Mouse (Mus musculus) megakaryocyte, embryonic 14.5 days (primary cell): ENCODE data around the gene Gab1. TPM values are rescaled to one million over a fixed set of nuclear protein-coding genes. Genes with fewer than 3 reads are reported as not detected.
A peak's percentile ranks its signal among the peaks of the same experiment; 100 is the strongest.

Source experiments
- H3K27me3 ChIP-seq: replicated peaks from 2 replicates; pipeline ENCODE3; 2012; ENCODE audit warnings: inconsistent platforms
- H3K36me3 ChIP-seq: replicated peaks from 2 replicates; pipeline ENCODE3; 2012; ENCODE audit warnings: low read length, inconsistent platforms, mixed read lengths
- H3K4me1 ChIP-seq: 2 replicates; pipeline ENCODE4 v1.6.1; 2012; ENCODE audit warnings: inconsistent platforms
- H3K4me3 ChIP-seq: replicated peaks from 2 replicates; pipeline ENCODE3; 2012; ENCODE audit warnings: moderate library complexity, mild to moderate bottlenecking, inconsistent platforms
- H3K9me3 ChIP-seq: 2 replicates; pipeline ENCODE4 v1.6.1; 2012; ENCODE audit warnings: inconsistent platforms
- FLI1 ChIP-seq: IDR thresholded peaks from 2 replicates; pipeline ENCODE4 v1.6.1; 2012; ENCODE audit warnings: low read length, inconsistent platforms, mixed read lengths
- GATA1 ChIP-seq: IDR thresholded peaks from 3 replicates; pipeline ENCODE4 v1.6.1; 2012; ENCODE audit warnings: mixed read lengths, low read length, inconsistent platforms, borderline replicate concordance
- polyA plus RNA-seq: library from polyadenylated mRNA; stranded (reverse); fragments of >175 nt; gene quantifications from 2 replicates; pipeline ENCODE4 v1.2.3, GENCODE M21; 2012; ENCODE audit warnings: low replicate concordance; ENCODE audit not compliant: insufficient read depth

Gab1 gene
- polyA plus RNA-seq, 1 experiment: 3.2 TPM

DNA sequence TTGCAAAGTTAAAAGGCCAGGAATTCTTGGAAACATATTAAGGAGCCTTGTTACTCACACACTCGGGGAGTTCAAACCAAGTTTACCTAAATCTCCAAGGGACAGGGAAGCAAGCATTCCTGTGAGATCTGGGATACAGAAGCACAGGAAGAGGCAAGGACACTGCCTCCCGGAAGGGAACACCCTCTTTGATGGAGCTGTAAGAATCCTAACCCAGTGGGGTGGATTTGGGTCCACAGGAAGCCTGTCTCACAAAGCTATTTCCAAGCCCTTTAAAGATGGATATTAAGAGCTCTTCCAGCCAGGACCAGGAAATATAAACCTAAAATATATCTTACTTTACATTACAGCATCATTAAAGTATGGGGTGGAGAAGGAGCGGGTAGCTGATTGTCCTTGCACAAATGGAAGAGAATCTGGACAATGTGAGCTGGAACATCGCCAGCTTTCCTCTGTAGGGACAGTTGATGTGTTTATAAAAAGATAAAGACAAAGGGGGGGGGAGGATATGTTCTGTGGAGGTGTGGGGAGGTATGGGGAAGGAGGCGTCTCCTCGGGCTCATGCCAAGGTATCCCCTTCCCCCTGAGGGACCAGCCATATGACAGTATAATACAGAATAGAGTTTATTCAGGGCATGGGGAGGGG lies 28.1 kb upstream of the Gab1 start:
- no peak for TF ChIP-seq FLI1
- no peak for TF ChIP-seq GATA1
- H3K27me3 ChIP-seq: peaks cover 9% of the 10 kb centered on the region
- peaks cover 5% of the 10 kb centered on the region for H3K9me3 ChIP-seq

DNA sequence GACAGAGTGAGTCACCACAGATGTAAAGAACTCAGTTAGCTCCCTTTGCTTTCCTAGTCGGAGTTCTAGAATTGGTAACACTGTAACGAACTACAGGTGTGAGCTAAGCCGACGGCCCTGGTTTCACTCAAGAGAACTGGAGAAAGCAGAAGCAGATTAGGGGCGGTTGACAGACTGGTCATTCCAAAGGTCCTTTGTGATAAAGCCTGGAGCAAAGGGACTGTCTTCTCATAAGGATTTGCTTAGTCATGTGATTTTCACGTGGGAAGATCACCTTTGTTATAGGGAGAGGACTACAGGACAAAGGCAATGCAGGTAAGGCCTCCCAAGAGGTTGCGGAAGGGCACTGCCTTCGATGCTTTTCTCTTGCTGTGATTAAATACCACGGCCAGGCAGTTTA lies 22.0 kb upstream of the Gab1 start:
- H3K4me1 ChIP-seq: no peaks in the 10 kb centered on the region
- no peaks in the 10 kb centered on the region for H3K36me3 ChIP-seq
- peaks cover 22% of the 10 kb centered on the region for H3K27me3 ChIP-seq
- peaks cover 5% of the 10 kb centered on the region for H3K9me3 ChIP-seq
- H3K4me3 ChIP-seq: no peak overlapping the region
- TF ChIP-seq GATA1: no peak
- no peak for TF ChIP-seq FLI1

More for the DNA sequence above, 28.1 kb upstream of the Gab1 start:
- peaks cover 14% of the 10 kb centered on the region for H3K4me1 ChIP-seq
- no peaks in the 10 kb centered on the region for H3K36me3 ChIP-seq
- H3K4me3 ChIP-seq: no peak overlapping the region

DNA sequence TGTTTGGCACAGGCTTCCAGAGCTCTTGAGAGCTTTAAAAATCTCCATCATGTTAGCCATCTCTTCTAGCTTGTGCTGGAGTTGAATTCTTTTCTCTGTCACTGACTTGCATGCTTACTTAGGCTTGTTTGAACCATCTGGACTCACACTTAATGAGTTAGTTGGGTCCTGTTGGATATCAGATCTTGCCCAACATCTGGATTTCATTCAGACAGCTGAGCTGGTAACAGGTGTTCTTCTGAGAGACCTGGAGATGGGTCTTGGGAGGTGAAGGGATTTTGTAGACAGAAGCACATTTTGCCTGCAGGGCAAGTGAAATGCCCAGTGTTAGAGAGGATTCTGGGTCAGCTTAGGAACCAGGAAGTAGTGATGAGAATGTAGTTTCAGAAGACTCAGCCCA lies 19.0 kb upstream of the Gab1 start:
- TF ChIP-seq FLI1: no peak
- TF ChIP-seq GATA1: no peak
- Histone ChIP-seq H3K4me3 (no peak overlapping the region), H3K36me3 (no peaks in the 10 kb centered on the region), H3K9me3 (no peaks in the 10 kb centered on the region), H3K4me1 (peaks cover 5% of the 10 kb centered on the region), H3K27me3 (peaks cover 16% of the 10 kb centered on the region)

DNA sequence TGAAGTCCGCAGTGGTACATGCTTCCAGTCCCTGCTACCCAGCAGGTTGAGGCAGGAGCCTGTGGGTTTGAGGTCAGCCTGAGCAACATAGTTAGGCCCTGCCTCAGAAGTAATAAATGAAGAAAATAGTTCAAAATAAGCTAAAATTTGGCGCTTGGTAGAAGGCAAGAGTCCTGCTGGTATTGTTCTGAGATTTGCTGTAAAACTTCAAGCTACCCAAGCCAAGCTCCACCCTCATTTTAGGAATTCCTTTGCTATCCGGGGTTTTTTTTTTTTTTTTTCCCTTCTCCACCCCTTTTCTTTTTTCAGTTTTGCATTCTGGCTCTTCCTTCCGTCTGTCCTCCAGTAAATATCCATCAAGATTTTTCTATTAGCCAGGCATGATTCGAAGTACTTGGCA lies 15.7 kb upstream of the Gab1 start:
- TF ChIP-seq GATA1: no peak
- no peak for TF ChIP-seq FLI1
- no peaks in the 10 kb centered on the region for H3K27me3 ChIP-seq
- peaks cover 11% of the 10 kb centered on the region for H3K4me1 ChIP-seq
- H3K9me3 ChIP-seq: no peaks in the 10 kb centered on the region
- no peak overlapping the region for H3K4me3 ChIP-seq
- H3K36me3 ChIP-seq: no peaks in the 10 kb centered on the region

DNA sequence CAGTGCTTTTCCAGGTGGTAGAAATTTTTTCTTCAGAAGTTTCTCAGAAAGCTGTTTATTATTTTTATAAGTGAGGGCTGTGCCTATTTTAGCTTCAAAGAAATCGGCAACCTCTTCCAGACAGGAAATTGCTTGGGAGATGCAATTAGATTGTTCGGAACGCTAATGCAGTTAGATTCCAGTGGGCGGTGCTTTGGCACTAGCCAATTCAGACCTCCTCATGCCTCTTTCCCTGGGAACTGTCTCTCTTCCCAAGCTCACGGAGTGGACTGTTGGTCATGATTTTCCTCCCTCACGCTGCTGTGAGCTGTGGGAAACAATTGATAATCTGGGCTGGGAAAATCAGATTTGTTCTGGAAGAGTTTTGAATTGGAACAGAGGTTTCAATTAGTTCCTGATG lies 15.1 kb upstream of the Gab1 start:
- no peak for TF ChIP-seq FLI1
- no peak for TF ChIP-seq GATA1
- Histone ChIP-seq H3K27me3 (no peaks in the 10 kb centered on the region), H3K4me1 (peaks cover 14% of the 10 kb centered on the region), H3K4me3 (no peak overlapping the region), H3K36me3 (no peaks in the 10 kb centered on the region), H3K9me3 (no peaks in the 10 kb centered on the region)

DNA sequence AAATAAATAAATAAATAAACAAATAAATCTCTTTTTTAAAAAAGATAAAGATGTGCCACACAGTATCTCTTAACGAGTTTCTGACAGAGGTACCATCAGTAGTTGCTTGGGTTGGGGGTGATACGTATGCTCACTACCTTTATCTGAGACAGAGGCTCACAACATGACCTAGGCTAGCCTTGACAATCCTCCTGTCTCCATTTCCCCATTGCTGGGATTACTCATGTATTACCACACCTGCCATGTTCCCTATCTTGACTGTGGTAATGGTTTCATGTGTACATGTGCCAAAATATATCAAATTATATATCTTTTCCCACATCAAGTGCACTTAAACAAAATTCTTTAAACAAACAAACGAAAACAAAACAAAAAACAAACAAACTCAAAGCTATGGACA lies 14.2 kb upstream of the Gab1 start:
- Histone ChIP-seq H3K4me3 (no peak overlapping the region), H3K36me3 (no peaks in the 10 kb centered on the region), H3K9me3 (no peaks in the 10 kb centered on the region), H3K4me1 (peaks cover 14% of the 10 kb centered on the region), H3K27me3 (no peaks in the 10 kb centered on the region)
- TF ChIP-seq GATA1: no peak
- no peak for TF ChIP-seq FLI1

DNA sequence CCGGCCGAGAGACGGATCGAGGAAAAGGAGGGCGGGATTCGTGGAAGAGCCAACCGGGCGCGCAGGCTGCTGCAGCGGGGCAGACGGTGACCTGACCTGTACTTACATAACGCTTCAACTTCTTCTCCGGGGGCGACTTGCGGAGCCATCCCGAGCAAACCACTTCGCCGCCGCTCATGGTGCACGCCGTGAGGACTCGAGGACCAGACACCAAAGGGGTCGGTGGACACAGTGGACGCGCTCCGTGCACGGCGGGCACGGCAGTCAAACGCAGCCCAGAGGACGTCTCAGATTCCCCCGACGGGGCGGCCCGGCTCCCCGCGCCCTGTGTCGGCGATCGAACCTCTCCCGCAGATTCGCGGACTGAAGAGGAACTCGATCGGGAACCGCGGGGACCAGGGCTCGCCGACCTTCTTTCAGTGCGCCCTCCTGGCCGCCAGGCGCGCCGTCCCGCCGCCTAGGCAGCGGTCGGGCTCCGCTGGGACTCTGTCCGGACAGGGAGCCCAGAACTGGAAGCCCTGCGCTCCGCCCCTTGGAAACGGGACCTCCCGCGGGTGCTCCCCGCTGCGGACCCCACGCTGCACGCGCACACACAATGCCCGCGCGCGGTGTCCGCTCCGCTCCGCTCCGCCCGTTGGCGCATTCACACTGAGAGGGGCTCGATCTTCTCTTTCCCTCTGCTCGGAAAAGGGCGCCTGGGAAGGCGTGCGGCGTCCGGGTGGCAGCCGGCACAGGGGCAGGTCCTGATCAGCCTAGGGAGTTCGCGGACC lies 708 bp downstream of the Gab1 start:
- TF ChIP-seq FLI1 (no peak), GATA1 (no peak)
- Histone ChIP-seq H3K4me3 (peak overlapping the region; percentile 96), H3K27me3 (peaks cover 47% of the 10 kb centered on the region)

DNA sequence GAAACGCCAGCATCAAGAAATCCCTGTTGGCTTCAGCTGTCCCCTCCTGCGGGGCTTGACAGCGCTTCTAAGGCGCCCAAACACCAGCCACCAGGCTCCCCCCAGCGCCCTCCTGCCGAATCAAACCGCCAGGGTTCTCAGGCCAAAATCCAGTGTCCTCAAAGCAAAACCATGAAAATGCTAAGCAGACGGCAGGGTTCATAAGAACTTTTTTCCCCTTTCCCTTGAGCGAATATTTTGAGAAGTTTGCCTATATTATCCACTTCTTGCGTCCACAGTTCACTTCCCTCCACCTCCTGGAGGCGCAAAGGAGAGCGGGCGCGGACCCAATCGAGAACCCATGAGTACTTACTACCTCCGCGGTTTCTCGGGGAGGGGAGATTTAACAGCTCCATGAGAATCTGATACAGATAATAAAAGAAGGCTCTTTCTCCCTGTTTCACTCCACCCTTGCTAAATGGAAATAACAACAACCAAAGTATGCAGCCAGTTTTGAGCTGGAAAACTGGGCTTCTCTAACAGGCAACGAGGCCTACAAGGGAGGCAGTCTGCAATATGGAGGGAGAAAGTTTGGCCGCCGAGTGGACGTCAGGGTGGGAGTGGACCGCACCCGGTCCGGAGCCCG lies 1.4 kb downstream of the Gab1 start:
- H3K4me3 ChIP-seq: peak overlapping the region; percentile 96
- peaks cover 49% of the 10 kb centered on the region for H3K27me3 ChIP-seq
- TF ChIP-seq FLI1 (no peak), GATA1 (no peak)
- H3K9me3 ChIP-seq: no peaks in the 10 kb centered on the region; the same call in 1 of the 2 replicates
- H3K36me3 ChIP-seq: no peaks in the 10 kb centered on the region
- H3K4me1 ChIP-seq: peaks cover 26% of the 10 kb centered on the region

More for the DNA sequence above, 708 bp downstream of the Gab1 start:
- Histone ChIP-seq H3K36me3 (no peaks in the 10 kb centered on the region), H3K4me1 (peaks cover 25% of the 10 kb centered on the region), H3K9me3 (peaks cover 7% of the 10 kb centered on the region)

DNA sequence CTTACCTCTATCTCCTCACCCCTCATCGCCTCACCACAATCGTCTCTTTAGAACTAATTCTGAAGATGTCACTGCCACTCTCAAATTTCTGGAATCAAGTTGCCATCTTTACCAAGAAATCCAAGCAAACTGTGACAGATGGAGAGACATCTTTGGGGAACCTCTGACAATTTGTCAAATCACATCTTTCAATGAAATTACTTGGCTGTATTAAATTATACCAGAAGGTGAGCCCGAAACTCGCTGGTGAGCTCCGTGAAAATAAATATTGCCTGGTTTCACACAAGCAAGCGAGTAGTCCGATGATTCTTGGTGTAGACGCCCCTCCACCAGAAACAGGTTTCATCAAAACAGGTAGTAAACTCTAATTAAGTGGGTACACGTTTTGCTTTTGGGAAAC lies 2.2 kb downstream of the Gab1 start:
- Histone ChIP-seq H3K27me3 (peaks cover 50% of the 10 kb centered on the region), H3K4me1 (peaks cover 29% of the 10 kb centered on the region)
- TF ChIP-seq FLI1: no peak
- no peak for TF ChIP-seq GATA1

DNA sequence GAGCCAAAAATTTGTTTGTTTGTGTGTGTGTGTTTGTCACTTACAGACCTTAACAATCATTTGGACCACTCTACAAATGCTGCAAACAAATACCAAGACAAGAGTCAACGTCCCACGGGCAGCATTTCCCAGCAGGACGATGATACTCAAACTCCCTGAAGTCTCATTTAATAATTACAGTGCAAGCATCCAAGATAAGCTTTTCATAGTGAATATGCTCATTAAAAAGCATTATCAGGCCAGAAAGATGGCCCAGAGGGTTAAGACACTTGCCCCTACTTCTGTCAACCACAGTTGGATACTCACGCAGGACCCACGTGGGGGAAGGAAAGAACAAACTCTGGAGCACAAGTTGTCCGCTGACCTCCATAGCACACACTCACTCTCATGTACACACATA lies 4.8 kb downstream of the Gab1 start:
- Histone ChIP-seq H3K4me3 (no peak overlapping the region), H3K9me3 (no peaks in the 10 kb centered on the region), H3K36me3 (no peaks in the 10 kb centered on the region), H3K27me3 (peaks cover 51% of the 10 kb centered on the region), H3K4me1 (peaks cover 34% of the 10 kb centered on the region)
- TF ChIP-seq FLI1: no peak
- no peak for TF ChIP-seq GATA1

More for the DNA sequence above, 2.2 kb downstream of the Gab1 start:
- H3K9me3 ChIP-seq: no peaks in the 10 kb centered on the region
- H3K36me3 ChIP-seq: no peaks in the 10 kb centered on the region
- no peak overlapping the region for H3K4me3 ChIP-seq
